Mouse (Mus musculus) WW6 (cell line): ENCODE measurements around the gene Il22.
"Not testable (repeated sequence)": the region's sequence is repeated elsewhere in the genome, so short reads cannot be mapped to it uniquely, and the experiment has no call there.

ENCODE experiments used
- DNase-seq: peaks from one replicate; pipeline ENCODE4 v3.0.0-alpha.2; 2013; ENCODE audit warnings: low read depth, low spot score

Gene Il22

DNA sequence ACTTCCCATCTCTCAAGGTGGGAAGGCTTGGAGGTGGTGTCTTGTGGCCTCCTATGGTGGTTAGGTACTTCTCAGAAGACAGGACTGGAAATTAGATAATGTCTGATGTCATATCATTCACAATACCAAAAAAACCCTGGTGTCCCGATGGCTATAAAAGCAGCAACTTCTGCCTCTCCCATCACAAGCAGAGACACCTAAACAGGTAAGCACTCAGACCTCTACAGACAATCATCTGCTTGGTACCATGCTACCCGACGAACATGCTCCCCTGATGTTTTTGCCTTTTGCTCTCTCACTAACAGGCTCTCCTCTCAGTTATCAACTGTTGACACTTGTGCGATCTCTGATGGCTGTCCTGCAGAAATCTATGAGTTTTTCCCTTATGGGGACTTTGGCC lies at the start of gene Il22:
Gene Il22 (plus strand): TSS at position 301 of the 400 bp plus-strand sequence.
- no peak for DNase-seq

DNA sequence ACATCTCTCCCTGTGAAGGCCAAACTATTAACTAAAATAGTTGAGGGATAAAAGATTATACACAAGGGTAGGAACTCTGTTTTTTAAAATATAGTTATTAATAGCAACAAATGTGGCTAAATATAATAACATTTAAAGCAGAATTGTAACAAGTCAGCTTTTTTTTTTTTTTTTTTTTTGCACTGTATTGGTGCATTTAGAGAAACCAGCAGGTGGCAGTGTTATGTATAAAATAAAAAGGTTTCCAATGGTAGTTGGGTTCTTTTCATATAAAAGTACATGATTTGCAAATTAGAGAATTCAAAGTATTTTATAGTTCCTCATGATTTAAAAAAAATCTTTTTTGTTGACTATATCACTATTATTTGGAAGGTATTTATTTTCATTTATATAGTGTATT lies 48.8 kb upstream of the Il22 start:
- DNase-seq = no peak

DNA sequence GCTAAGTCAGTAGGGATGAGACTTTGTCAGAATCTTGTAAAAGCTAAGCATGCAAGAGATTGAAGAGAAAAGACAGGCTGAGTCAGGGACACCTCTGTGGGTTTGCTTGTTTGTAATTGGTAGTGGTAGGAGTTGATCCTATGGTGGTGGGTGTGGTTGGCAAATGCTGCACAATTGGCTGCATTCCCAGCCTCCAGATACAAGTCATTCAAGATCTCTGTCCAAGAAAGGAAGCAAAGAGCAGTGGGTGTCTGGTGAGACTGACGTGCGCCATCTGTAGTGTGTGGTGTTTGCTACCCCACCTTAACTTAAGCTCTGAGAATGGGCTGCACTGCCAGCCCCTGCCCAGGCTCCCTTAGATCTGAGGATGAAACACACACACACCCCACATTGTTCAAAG lies 43.6 kb upstream of the Il22 start:
- DNase-seq = no peak

DNA sequence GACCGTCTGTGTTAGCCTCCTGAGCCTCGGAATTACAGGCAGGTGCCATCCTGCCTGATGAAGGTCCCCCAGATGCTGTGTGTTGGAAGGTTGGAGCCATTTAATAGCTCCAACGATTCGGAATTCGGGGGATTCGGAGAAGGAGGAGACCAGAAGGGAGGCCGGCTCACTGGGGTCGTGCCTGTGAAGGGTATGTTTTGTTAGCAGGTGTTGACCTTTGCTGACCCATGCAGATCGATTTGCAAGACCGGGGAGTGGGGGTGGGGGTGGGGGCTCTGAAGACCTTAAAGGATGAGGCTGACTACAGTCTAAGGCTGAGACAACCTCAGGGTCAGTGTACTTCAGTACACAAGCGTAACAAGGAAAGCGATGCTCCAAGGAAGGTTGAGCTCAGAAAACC lies 35.5 kb upstream of the Il22 start:
- no peak for DNase-seq

DNA sequence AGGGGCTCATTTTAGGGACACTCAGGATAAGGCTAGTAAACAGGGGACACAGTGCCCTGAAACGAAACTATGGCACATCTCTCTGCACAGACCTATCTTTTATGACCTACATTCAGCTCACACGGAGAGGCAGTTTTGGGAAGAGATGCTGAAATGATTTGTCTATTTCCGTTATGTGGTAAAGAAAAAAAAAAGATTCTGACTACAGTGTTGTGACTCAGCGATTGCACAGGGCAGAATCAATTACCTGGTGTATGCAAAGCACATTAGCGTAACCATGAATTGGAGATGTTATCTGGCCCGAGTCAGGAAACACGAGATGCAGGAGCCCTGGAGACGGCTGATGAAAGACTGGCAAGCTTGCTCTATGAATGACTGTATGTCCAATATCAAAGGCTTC lies 32.3 kb upstream of the Il22 start:
- DNase-seq = no peak

DNA sequence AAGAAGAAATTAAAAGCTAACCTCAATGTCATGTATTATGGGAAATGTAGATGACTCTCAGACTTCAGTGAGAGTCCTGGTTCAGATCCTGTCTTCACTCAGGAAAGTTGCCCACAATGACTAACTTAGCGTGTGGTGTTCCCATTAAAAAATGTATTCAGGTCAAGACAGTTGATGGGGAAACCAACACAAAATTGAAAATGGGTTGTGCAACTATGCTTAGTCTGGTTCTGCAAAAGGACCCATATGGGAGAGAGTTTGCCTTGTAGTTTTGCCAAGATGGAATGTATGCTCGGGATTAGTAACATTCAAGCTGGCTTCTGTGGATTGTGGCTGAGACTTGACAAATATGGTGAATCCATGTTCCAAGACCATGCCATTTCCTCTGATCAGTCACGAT lies 31.9 kb upstream of the Il22 start:
- DNase-seq = no peak

DNA sequence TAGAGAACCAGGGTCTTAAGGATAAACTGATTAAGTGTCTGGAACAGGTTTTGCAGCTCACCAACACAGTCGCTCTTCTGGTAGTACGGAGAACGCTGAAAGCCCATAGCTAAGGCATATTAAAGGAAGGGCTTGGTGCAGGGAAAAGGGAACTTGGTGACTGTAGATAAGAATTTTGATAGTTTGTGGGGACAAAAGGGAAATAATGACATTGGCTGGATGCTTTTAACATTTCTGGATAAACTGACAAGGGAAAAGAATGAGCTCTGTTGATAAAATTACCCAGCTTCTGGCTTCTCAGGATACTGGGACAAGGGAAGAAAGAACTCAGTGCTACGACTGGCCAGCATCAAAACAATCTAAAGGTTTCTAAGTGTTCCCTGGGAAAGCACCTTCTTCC lies 29.2 kb upstream of the Il22 start:
- not testable (repeated sequence) for DNase-seq

DNA sequence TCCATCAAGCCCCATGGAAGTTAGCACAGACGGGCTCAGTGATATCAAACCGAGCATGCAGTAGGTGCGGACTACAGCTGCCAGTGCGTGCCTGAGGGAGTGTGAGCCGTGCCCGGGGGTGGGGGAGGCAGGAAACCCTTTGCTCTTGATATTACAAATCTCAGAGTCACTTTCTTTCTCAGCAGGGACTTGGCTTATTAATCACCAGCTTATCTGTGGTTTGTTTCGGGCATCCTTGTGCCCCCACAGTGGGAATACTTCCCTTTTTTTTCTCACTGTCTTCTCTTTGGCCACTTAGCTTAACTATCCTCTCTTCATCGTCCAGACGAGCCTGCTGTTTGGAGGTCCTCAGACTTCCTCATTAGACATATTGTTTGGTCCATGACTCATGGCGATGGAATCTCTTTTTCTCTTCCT lies 26.0 kb upstream of the Il22 start:
- no peak for DNase-seq

DNA sequence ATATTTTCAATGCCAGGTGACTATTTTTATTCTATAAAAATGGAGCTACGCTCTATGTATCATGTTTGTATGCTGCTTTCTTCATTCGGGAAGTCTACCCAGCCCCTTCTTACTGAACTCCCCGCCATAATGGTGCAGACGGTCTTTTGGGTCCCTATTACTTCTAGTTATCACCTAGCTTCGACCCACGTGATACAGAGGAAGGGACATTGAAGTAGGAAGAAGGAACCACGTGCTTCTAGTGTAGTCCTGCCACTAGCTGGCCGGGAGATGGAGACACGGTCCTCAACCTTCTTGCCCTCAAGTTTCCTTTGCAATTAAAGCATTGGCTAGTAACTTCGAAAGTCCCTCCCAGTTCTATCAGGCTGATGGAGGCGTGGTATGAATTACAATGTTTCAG lies 25.5 kb upstream of the Il22 start:
- no peak for DNase-seq

DNA sequence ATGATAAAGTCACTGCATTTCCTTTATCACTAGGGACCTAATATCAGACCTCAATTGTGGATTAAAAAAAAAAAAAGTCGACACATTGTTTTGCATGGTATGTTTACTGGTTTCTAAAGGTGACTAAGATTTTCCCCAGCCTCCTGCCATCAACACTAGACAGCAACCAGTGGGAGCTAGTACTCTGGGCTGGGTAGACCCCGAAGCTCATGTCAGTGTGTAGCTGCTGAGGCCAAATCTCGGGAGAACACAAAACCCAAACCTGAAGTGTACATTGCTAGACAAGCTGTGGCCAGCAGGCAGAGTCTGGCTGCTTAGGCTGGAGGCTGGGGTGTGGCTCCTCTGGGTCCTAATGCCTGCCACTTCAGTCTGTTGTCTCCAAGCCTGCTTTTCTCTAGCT lies 9.6 kb upstream of the Il22 start:
- DNase-seq = not testable (repeated sequence)

DNA sequence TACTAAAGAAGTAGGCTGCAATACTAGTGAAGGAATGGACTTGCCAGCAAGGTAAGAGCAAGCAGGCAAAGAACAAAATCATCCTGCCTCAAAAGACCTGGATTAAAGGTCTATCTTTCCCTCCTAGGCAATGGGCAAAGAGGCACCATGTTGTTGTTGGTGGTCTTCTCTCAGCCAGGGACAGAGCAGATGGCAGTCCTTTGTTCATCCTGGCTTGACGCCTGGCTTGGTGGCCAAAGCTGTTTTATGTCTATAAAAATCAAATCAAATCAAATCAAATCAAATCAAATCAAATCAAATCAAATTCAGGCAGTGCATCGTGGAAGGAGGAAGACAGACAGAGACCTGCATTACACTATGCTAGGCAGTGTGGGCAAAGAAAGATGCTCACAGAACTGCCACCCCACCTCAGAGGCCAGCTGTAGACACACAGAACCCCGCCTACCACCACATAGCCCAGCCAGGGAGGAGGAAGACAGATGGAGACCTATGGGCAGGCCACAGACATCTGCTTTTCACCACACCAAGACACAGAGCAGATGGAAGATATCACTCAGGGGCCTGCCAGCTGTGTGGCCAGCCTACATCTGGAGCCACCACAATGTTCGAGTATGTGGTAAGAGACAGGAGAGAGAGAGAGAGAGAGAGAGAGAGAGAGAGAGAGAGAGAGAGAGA lies 11.1 kb downstream of the Il22 start:
- not testable (repeated sequence) for DNase-seq

DNA sequence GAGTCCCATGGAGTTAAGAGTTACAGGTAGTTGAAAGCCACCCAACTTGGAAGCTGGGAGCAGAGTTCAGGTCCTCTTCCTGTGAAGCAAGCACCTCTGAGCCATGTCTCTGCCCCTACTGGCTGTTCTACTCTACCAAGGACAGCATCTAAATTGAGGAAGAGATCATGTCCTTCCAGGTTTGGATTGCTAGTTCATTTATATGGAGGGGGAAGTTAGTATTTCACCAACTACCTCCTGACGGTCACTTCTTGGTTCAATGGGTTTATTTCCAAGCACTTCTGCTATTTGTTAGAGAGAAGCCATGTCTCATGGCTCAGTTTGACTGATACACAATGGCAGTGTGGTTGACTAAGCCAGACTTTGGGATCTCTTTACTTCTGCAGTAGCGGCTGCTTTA lies 22.9 kb downstream of the Il22 start:
- DNase-seq = not testable (repeated sequence)

DNA sequence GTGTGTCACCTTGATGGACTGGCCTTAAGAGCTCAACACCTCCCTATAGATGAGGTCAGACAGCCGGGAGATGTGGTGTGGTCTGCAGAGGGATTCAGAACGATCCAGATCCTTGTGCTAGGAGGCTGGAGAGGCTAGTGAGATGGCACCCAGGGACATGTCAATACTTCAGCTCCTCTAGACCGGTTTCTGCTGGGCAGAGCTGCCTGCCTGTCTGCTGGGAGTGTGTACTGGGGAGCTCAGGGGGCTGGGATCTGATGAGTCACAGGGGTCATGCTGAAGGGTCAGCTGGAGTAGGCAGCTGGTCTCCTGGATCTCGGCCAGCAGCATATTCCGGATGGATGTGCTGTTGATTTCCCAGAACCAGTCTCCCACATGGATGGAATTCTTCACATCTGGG lies 27.9 kb downstream of the Il22 start:
- not testable (repeated sequence) for DNase-seq

DNA sequence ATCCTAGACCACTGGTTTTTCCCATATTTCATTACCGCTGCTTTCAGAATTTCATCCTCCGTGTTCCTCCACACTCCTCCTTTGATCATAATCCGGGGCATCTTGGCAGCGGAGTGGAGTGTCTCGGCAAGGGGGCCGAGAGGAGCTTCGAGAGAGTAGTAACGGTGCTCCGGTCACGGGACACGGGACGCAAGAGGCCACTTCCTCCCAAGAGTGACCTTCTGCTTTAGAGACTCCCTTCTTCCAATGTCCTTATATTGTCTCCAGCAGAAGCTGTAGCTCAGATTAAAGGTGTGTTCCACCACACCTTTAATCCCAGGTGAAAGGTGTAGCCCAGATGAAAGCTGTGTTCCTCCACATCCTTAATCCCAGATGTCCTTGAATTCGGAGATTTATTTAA lies 35.9 kb downstream of the Il22 start, which contains the start of gene Gm32717:
Gene Gm32717 (minus strand): TSS at position 101 of the 400 bp plus-strand sequence.
- not testable (repeated sequence) for DNase-seq

DNA sequence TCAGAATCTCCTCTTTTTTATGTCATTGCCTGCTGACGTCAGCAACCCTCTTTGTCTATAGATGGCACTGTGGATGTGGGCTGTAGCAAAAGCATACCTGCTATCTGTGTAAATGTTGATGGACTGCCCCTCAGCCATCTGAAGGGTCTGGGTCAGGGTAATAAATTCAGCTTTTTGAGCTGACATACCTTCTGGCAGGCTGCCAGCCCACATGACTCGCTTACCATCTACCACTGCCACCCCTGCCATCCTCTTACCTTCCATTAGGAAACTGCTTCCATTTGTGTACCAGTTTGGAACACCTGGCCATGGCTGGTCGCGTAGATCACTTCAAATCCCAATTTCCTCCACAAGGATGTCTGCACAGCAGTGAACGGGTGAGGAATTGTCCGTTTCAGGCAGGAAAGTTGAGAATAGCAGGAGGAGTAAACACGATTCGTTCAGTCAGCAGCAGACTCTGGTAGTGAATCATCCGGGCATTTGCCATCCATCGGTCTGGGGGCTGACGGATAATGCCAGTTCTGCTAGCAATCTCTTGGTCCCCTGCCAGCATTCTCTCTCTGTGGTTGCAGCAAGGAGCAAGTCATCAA lies 44.4 kb downstream of the Il22 start:
- DNase-seq = not testable (repeated sequence)

DNA sequence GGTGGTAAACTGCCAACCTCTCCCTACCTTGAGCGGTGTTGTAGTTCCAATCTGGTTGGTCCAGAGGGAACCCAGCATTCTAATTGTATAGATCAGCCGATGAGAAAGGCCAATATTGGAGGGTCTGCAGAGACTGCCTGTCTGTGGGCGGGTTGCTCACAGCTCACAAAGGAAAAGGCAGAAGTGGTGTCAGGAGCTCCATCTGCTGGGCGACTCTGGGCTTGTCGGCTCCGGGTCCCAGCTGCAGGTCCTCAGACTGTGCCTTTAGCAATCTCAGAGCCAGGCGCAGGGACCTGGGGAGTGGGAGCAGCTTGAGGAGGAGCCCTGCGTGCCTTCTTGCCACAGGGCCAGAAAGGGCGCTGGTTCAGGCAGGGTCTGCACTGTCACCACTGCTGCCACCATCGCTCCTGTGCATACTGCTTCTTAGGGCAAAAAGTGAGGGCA lies 46.1 kb downstream of the Il22 start:
- peak; percentile 3 for DNase-seq

DNA sequence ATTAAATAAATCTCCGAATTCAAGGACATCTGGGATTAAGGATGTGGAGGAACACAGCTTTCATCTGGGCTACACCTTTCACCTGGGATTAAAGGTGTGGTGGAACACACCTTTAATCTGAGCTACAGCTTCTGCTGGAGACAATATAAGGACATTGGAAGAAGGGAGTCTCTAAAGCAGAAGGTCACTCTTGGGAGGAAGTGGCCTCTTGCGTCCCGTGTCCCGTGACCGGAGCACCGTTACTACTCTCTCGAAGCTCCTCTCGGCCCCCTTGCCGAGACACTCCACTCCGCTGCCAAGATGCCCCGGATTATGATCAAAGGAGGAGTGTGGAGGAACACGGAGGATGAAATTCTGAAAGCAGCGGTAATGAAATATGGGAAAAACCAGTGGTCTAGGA lies 53.6 kb downstream of the Il22 start, which contains the start of gene Gm32802:
Gene Gm32802 (plus strand): TSS at position 301 of the 400 bp plus-strand sequence.
- not testable (repeated sequence) for DNase-seq
